Mouse (Mus musculus) megakaryocyte, embryonic 14.5 days (primary cell): Measurements from ENCODE around the gene Ipo8. TPM values are rescaled to one million over a fixed set of nuclear protein-coding genes. Genes with fewer than 3 reads are reported as not detected.

Source experiments
- H3K27me3 ChIP-seq: replicated peaks from 2 replicates; pipeline ENCODE3; 2012; ENCODE audit warnings: inconsistent platforms
- H3K36me3 ChIP-seq: replicated peaks from 2 replicates; pipeline ENCODE3; 2012; ENCODE audit warnings: low read length, inconsistent platforms, mixed read lengths
- H3K4me1 ChIP-seq: 2 replicates; pipeline ENCODE4 v1.6.1; 2012; ENCODE audit warnings: inconsistent platforms
- H3K4me3 ChIP-seq: replicated peaks from 2 replicates; pipeline ENCODE3; 2012; ENCODE audit warnings: moderate library complexity, mild to moderate bottlenecking, inconsistent platforms
- H3K9me3 ChIP-seq: 2 replicates; pipeline ENCODE4 v1.6.1; 2012; ENCODE audit warnings: inconsistent platforms
- FLI1 ChIP-seq: IDR thresholded peaks from 2 replicates; pipeline ENCODE4 v1.6.1; 2012; ENCODE audit warnings: low read length, inconsistent platforms, mixed read lengths
- GATA1 ChIP-seq: IDR thresholded peaks from 3 replicates; pipeline ENCODE4 v1.6.1; 2012; ENCODE audit warnings: mixed read lengths, low read length, inconsistent platforms, borderline replicate concordance
- polyA plus RNA-seq: library from polyadenylated mRNA; stranded (reverse); fragments of >175 nt; gene quantifications from 2 replicates; pipeline ENCODE4 v1.2.3, GENCODE M21; 2012; ENCODE audit warnings: low replicate concordance; ENCODE audit not compliant: insufficient read depth

The Ipo8 gene
- polyA plus RNA-seq, 1 experiment: 1.3 TPM

GRCm38 (mm10) chr6:148767228-148767627 is 64.0 kb downstream of the Ipo8 start:
- Histone ChIP-seq H3K27me3 (no peaks in the 10 kb centered on the region), H3K4me1 (no peaks in the 10 kb centered on the region), H3K9me3 (peaks cover 13% of the 10 kb centered on the region), H3K4me3 (no peak overlapping the region), H3K36me3 (peaks cover 21% of the 10 kb centered on the region)
- TF ChIP-seq GATA1 (no peak), FLI1 (no peak)

- Histone ChIP-seq H3K4me1 (no peaks in the 10 kb centered on the region), H3K36me3 (no peaks in the 10 kb centered on the region), H3K4me3 (no peak overlapping the region), H3K9me3 (peaks cover 11% of the 10 kb centered on the region), H3K27me3 (no peaks in the 10 kb centered on the region)
- TF ChIP-seq FLI1 (no peak), GATA1 (no peak)
These were observed 69.1 kb downstream of the Ipo8 start for GRCm38 (mm10) chr6:148761967-148762712.

- no peaks in the 10 kb centered on the region for H3K4me1 ChIP-seq
- no peaks in the 10 kb centered on the region for H3K27me3 ChIP-seq
- H3K36me3 ChIP-seq: no peaks in the 10 kb centered on the region
- no peak for TF ChIP-seq GATA1
- no peak for TF ChIP-seq FLI1
- H3K9me3 ChIP-seq: peaks cover 5% of the 10 kb centered on the region; the same call in 1 of the 2 replicates
- H3K4me3 ChIP-seq: no peak overlapping the region
These were observed 69.8 kb downstream of the Ipo8 start for GRCm38 (mm10) chr6:148761475-148761874.

GRCm38 (mm10) chr6:148756535-148756934 is 74.7 kb downstream of the Ipo8 start:
- TF ChIP-seq GATA1: no peak
- no peak for TF ChIP-seq FLI1
- Histone ChIP-seq H3K36me3 (no peaks in the 10 kb centered on the region), H3K4me3 (no peak overlapping the region), H3K4me1 (no peaks in the 10 kb centered on the region), H3K27me3 (peaks cover 5% of the 10 kb centered on the region), H3K9me3 (no peaks in the 10 kb centered on the region)

GRCm38 (mm10) chr6:148751400-148751799 is 79.9 kb downstream of the Ipo8 start:
- H3K27me3 ChIP-seq: peaks cover 10% of the 10 kb centered on the region
- H3K4me1 ChIP-seq: no peaks in the 10 kb centered on the region
- H3K36me3 ChIP-seq: no peaks in the 10 kb centered on the region
- H3K9me3 ChIP-seq: no peaks in the 10 kb centered on the region
- no peak overlapping the region for H3K4me3 ChIP-seq
- no peak for TF ChIP-seq GATA1
- TF ChIP-seq FLI1: no peak

- H3K36me3 ChIP-seq: no peaks in the 10 kb centered on the region
- no peaks in the 10 kb centered on the region for H3K9me3 ChIP-seq
- H3K27me3 ChIP-seq: peaks cover 8% of the 10 kb centered on the region
- no peaks in the 10 kb centered on the region for H3K4me1 ChIP-seq
- TF ChIP-seq FLI1: no peak
- TF ChIP-seq GATA1: no peak
- no peak overlapping the region for H3K4me3 ChIP-seq
These were observed 81.1 kb downstream of the Ipo8 start for GRCm38 (mm10) chr6:148750183-148750582.

- Histone ChIP-seq H3K4me3 (no peak overlapping the region), H3K4me1 (no peaks in the 10 kb centered on the region), H3K9me3 (no peaks in the 10 kb centered on the region; the same call in 1 of the 2 replicates), H3K36me3 (no peaks in the 10 kb centered on the region), H3K27me3 (peaks cover 10% of the 10 kb centered on the region)
- TF ChIP-seq GATA1 (no peak), FLI1 (no peak)
These were observed 90.6 kb downstream of the Ipo8 start for GRCm38 (mm10) chr6:148740521-148741226.

- H3K4me3 ChIP-seq: no peak overlapping the region
- H3K9me3 ChIP-seq: no peaks in the 10 kb centered on the region; the same call in 1 of the 2 replicates
- peaks cover 7% of the 10 kb centered on the region for H3K27me3 ChIP-seq
- no peaks in the 10 kb centered on the region for H3K4me1 ChIP-seq
- no peak for TF ChIP-seq FLI1
- TF ChIP-seq GATA1: no peak
- H3K36me3 ChIP-seq: no peaks in the 10 kb centered on the region
These were observed 94.9 kb downstream of the Ipo8 start for GRCm38 (mm10) chr6:148736390-148736789.

GRCm38 (mm10) chr6:148734012-148734411 is 97.3 kb downstream of the Ipo8 start:
- no peak for TF ChIP-seq GATA1
- Histone ChIP-seq H3K27me3 (peaks cover 2% of the 10 kb centered on the region), H3K36me3 (no peaks in the 10 kb centered on the region), H3K4me1 (no peaks in the 10 kb centered on the region), H3K9me3 (no peaks in the 10 kb centered on the region; the same call in 1 of the 2 replicates), H3K4me3 (no peak overlapping the region)

- H3K36me3 ChIP-seq: no peaks in the 10 kb centered on the region
- no peaks in the 10 kb centered on the region; the same call in 1 of the 2 replicates for H3K9me3 ChIP-seq
- no peak for TF ChIP-seq FLI1
- TF ChIP-seq GATA1: no peak
- no peaks in the 10 kb centered on the region for H3K4me1 ChIP-seq
- H3K4me3 ChIP-seq: no peak overlapping the region
- peaks cover 2% of the 10 kb centered on the region for H3K27me3 ChIP-seq
These were observed 98.3 kb downstream of the Ipo8 start for GRCm38 (mm10) chr6:148732920-148733319.
